ENCODE assay signal across 9 mouse cellular contexts in the genomic region with DNA sequence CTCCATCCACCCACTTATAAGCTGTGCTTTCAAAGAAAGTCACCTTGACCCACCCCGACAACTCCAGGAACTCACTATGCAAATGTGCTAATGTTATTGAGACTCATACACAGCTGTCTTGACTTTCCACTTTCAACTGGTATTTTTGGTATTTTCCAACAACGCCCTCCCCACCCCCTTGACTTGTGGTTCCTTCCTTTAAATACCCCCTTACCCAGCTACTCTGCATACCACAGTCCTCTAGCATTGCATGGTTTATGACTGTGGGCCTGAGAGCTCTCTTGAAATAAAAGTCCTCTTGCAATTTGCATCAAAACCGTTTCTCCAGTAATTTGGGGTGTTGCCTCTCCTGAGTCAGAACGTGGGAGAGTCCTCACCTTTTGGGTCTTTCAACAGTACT. TPM values are rescaled to one million over a fixed set of nuclear protein-coding genes. Genes with fewer than 3 reads are reported as not detected.
DNase-seq lines count a peak whose midpoint lies in the region; ATAC-seq lines count a peak whose summit lies in the region.
"Not testable (repeated sequence)": the region's sequence is repeated elsewhere in the genome, so short reads cannot be mapped to it uniquely, and the experiment has no call there.
"Had no signal": no experiment of that assay in that cellular context is flagged by ENCODE, and none has a peak within 500 bp of the region (broad histone marks: within the 10 kb centered on the region; RNA-seq: fewer than 3 reads in every experiment).

No protein-coding gene starts in this region.

- not testable (repeated sequence) for H3K4me1 ChIP-seq in brown adipose tissue, adult 24 weeks (ENCODE audit: control insufficient read depth, insufficient read depth, insufficient read length, low read length); forebrain, embryonic 16.5 days (replicated peaks; ENCODE audit: control insufficient read depth, insufficient read depth, low read length); hindbrain, embryonic 13.5 days (replicated peaks); kidney, embryonic 16.5 days (ENCODE audit: insufficient read depth, low read length); midbrain, embryonic 11.5 days (ENCODE audit: control insufficient read depth, insufficient read depth, low read length)
- peaks cover 10% of the 10 kb centered on the region for H3K4me1 ChIP-seq in liver, embryonic 15.5 days (replicated peaks)

- not testable (repeated sequence) for H3K9ac ChIP-seq in forebrain, embryonic 16.5 days (replicated peaks; ENCODE audit: low read depth, low read length); hindbrain, embryonic 13.5 days; kidney, embryonic 16.5 days (replicated peaks; ENCODE audit: low read length); liver, embryonic 15.5 days; midbrain, embryonic 11.5 days (ENCODE audit: low read length)

- not testable (repeated sequence) for H3K27ac ChIP-seq in brown adipose tissue, adult 24 weeks (replicated peaks; ENCODE audit: low read depth, low read length); forebrain, embryonic 16.5 days (ENCODE audit: low read length); hindbrain, embryonic 13.5 days; kidney, embryonic 16.5 days (ENCODE audit: low read length); liver, embryonic 15.5 days (replicated peaks); midbrain, embryonic 11.5 days (ENCODE audit: low read depth, low read length)

- not testable (repeated sequence) for DNase-seq in midbrain, embryonic 11.5 days (ENCODE audit: low spot score, missing footprints)
- DNase-seq in spleen, postnatal 36 days (ENCODE audit: low spot score in 2 of 2), result peak; percentile 41

- 80% methylated on average over 4 of the region's 4 CpGs for WGBS in forebrain, embryonic 16.5 days
- 79% methylated on average over 4 of the region's 4 CpGs for WGBS in hindbrain, embryonic 13.5 days
- WGBS in kidney, embryonic 16.5 days, result 49% methylated on average over 4 of the region's 4 CpGs
- WGBS in liver, embryonic 15.5 days (ENCODE audit: insufficient replicate concordance), result 56% methylated on average over 4 of the region's 4 CpGs
- 84% methylated on average over 4 of the region's 4 CpGs for WGBS in midbrain, embryonic 11.5 days

- H3K27me3 ChIP-seq in forebrain, embryonic 16.5 days (replicated peaks; ENCODE audit: control insufficient read depth, insufficient read depth, low read length); hindbrain, embryonic 13.5 days; kidney, embryonic 16.5 days (ENCODE audit: insufficient read depth, low read length); liver, embryonic 15.5 days; midbrain, embryonic 11.5 days (ENCODE audit: control insufficient read depth, insufficient read depth, low read length): not testable (repeated sequence)

- not testable (repeated sequence) for H3K36me3 ChIP-seq in forebrain, embryonic 16.5 days (ENCODE audit: control insufficient read depth, insufficient read depth); midbrain, embryonic 11.5 days (ENCODE audit: control insufficient read depth, insufficient read depth, low read length)
- H3K36me3 ChIP-seq in hindbrain, embryonic 13.5 days, result peaks cover 12% of the 10 kb centered on the region
- peaks cover 13% of the 10 kb centered on the region; the same call in 1 of the 2 replicates for H3K36me3 ChIP-seq in kidney, embryonic 16.5 days (ENCODE audit: insufficient read depth, low read length)
- H3K36me3 ChIP-seq in liver, embryonic 15.5 days (replicated peaks), result peaks cover 12% of the 10 kb centered on the region

- peak overlapping the region; percentile 63; the same call in 1 of the 2 replicates for H3K4me2 ChIP-seq in forebrain, embryonic 16.5 days (ENCODE audit: low read length)
- H3K4me2 ChIP-seq in hindbrain, embryonic 13.5 days, result peak overlapping the region; percentile 65; the same call in 1 of the 2 replicates
- H3K4me2 ChIP-seq in kidney, embryonic 16.5 days (replicated peaks; ENCODE audit: low read depth, low read length), result peak overlapping the region; percentile 68
- H3K4me2 ChIP-seq in liver, embryonic 15.5 days, result peak overlapping the region; percentile 80
- not testable (repeated sequence) for H3K4me2 ChIP-seq in midbrain, embryonic 11.5 days

- ATAC-seq in CD4-positive, CD25-positive, alpha-beta regulatory T cell, adult 4 months, result peak; percentile 59
- not testable (repeated sequence) for ATAC-seq in forebrain, embryonic 16.5 days; hindbrain, embryonic 13.5 days (ENCODE audit: low FRiP score); liver, embryonic 15.5 days (ENCODE audit: insufficient read depth)
- ATAC-seq in kidney, embryonic 16.5 days (ENCODE audit: low FRiP score, low TSS enrichment), result 0 out of 2 replicates have a peak, but pooled peaks have one; percentile 35
- 0 out of 2 replicates have a peak, but pooled peaks have one; percentile 47 for ATAC-seq in midbrain, embryonic 11.5 days (ENCODE audit: low FRiP score)

- H3K4me3 ChIP-seq in brown adipose tissue, adult 24 weeks (ENCODE audit: insufficient read depth, low read depth, low read length), result peak overlapping the region; percentile 30
- not testable (repeated sequence) for H3K4me3 ChIP-seq in forebrain, embryonic 16.5 days (replicated peaks; ENCODE audit: low read length); hindbrain, embryonic 13.5 days; midbrain, embryonic 11.5 days (ENCODE audit: low read depth, low read length)
- peak overlapping the region; percentile 57 for H3K4me3 ChIP-seq in kidney, embryonic 16.5 days (ENCODE audit: low read length)
- peak overlapping the region; percentile 64 for H3K4me3 ChIP-seq in liver, embryonic 15.5 days (replicated peaks)

- H3K9me3 ChIP-seq in forebrain, embryonic 16.5 days (ENCODE audit: control insufficient read depth, low read length); hindbrain, embryonic 13.5 days; kidney, embryonic 16.5 days (ENCODE audit: low read length); liver, embryonic 15.5 days (replicated peaks); midbrain, embryonic 11.5 days (ENCODE audit: control insufficient read depth, low read length): not testable (repeated sequence)

RNA-seq across cellular contexts. Expression of gene Zfp984, which starts 1.1 kb away (rescaled TPM):
- 10 to 100 TPM; 26.7 to 34.3 TPM for polyA plus RNA-seq in CD4-positive, CD25-positive, alpha-beta regulatory T cell, adult 4 months (2017; shearing (Covaris generic))
- polyA plus RNA-seq in brown adipose tissue, adult 24 weeks (2012; ENCODE audit: insufficient read depth, insufficient read length, missing spikeins), result 5.8 and 6.8 TPM in 2 replicates
- polyA plus RNA-seq in forebrain, embryonic 16.5 days (2015; fragmentation: Nextera tagmentation; extraction: Ambion mirVana), result 6.0 and 6.4 TPM in 2 replicates
- polyA plus RNA-seq in hindbrain, embryonic 13.5 days (2015; fragmentation: Nextera tagmentation; extraction: Ambion mirVana), result 4.1 and 4.8 TPM in 2 replicates
- 9.9 and 11.0 TPM in 2 replicates for polyA plus RNA-seq in kidney, embryonic 16.5 days (2015; fragmentation: Nextera tagmentation; extraction: Ambion mirVana)
- polyA plus RNA-seq in liver, embryonic 15.5 days (2015; fragmentation: Nextera tagmentation; extraction: Ambion mirVana), result 3.4 and 3.9 TPM in 2 replicates
- 8.9 and 9.2 TPM in 2 replicates for polyA plus RNA-seq in midbrain, embryonic 11.5 days (2014; fragmentation: Nextera tagmentation; extraction: Ambion mirVana)
- polyA plus RNA-seq: adrenal gland, adult 2 months had no signal

RNA-seq across cellular contexts. Expression of gene Zfp933, which starts 39.7 kb away (rescaled TPM):
- 1 to 10 TPM; 3.3 to 7.0 TPM for polyA plus RNA-seq in CD4-positive, CD25-positive, alpha-beta regulatory T cell, adult 4 months (2017; shearing (Covaris generic))
- 3.2 and 5.6 TPM in 2 replicates for polyA plus RNA-seq in brown adipose tissue, adult 24 weeks (2012; ENCODE audit: insufficient read depth, insufficient read length, missing spikeins)
- polyA plus RNA-seq in forebrain, embryonic 16.5 days (2015; fragmentation: Nextera tagmentation; extraction: Ambion mirVana), result 8.8 and 10.1 TPM in 2 replicates
- polyA plus RNA-seq in hindbrain, embryonic 13.5 days (2015; fragmentation: Nextera tagmentation; extraction: Ambion mirVana), result 6.8 TPM in 2 replicates
- polyA plus RNA-seq in kidney, embryonic 16.5 days (2015; fragmentation: Nextera tagmentation; extraction: Ambion mirVana), result 5.4 TPM in 2 replicates
- 1.0 and 1.4 TPM in 2 replicates for polyA plus RNA-seq in liver, embryonic 15.5 days (2015; fragmentation: Nextera tagmentation; extraction: Ambion mirVana)
- polyA plus RNA-seq in midbrain, embryonic 11.5 days (2014; fragmentation: Nextera tagmentation; extraction: Ambion mirVana), result 5.6 and 7.4 TPM in 2 replicates
